Mouse (Mus musculus): ENCODE results near the gene Shd.

GRCm38 (mm10) chr17:55963171-55963570, 7.1 kb upstream of the Shd start:
- TF ChIP-seq CTCF (IDR thresholded peaks at IDR 0.05; ENCODE audit: control insufficient read depth, insufficient read depth, low read length) (0 out of 2 replicates have a peak, but pooled peaks have one; percentile 8), POLR2A (IDR thresholded peaks at IDR 0.05; ENCODE audit: borderline replicate concordance, control insufficient read depth, low read depth, low read length) (0 out of 2 replicates have a peak, but pooled peaks have one; percentile 23)
